Mouse (Mus musculus) inflammation-experienced regulatory T-cells (primary cell): Measurements from ENCODE around the gene Atxn1l. TPM values are rescaled to one million over a fixed set of nuclear protein-coding genes. Genes with fewer than 3 reads are reported as not detected.

Source experiments
- polyA plus RNA-seq, 2 experiments: library from polyadenylated mRNA; unstranded; fragments of 100-300 nt; shearing (Covaris generic); gene quantifications; one replicate each; pipeline ENCODE4 v1.2.1; 2017

The Atxn1l gene
- polyA plus RNA-seq = 1 to 10 TPM; 2.8 to 2.9 TPM

GRCm38 (mm10) chr8:109737237-109738048 lies at the start of gene Atxn1l:
Gene Atxn1l, minus strand, starts transcription at chr8:109737739.

GRCm38 (mm10) chr8:109778280-109778977 lies 40.9 kb upstream of the Atxn1l start, which contains the start of gene Ap1g1:
Gene Ap1g1, plus strand, starts transcription at chr8:109778554.

GRCm38 (mm10) chr8:109705320-109706075 lies 32.0 kb downstream of the Atxn1l start, which contains the start of gene Zfp821:
Gene Zfp821, plus strand, starts transcription at chr8:109705546.

GRCm38 (mm10) chr8:109693146-109693900 lies 44.2 kb downstream of the Atxn1l start, which contains the start of gene Ist1:
Gene Ist1, minus strand, starts transcription at chr8:109693260.

Other genes with a start within 250 kb of the Atxn1l start
- gene Pmfbp1, start 243.7 kb downstream of the Atxn1l start, polyA plus RNA-seq = under 1 TPM; 0.13 to 0.56 TPM
- gene Dhx38, start 171.9 kb downstream of the Atxn1l start, polyA plus RNA-seq = 10 to 100 TPM; 21.3 to 27.7 TPM
- gene Txnl4b, start 171.8 kb downstream of the Atxn1l start, polyA plus RNA-seq = 1 to 10 TPM; 6.0 to 7.4 TPM
- under 1 TPM; 0.13 to 0.80 TPM for gene Hp, start 158.6 kb downstream of the Atxn1l start, polyA plus RNA-seq
- 10 to 100 TPM; 31.8 to 45.1 TPM for gene Dhodh, start 129.1 kb downstream of the Atxn1l start, polyA plus RNA-seq
- gene Pkd1l3, start 123.2 kb downstream of the Atxn1l start, polyA plus RNA-seq = 1 to 10 TPM; 1.0 to 3.0 TPM
- gene Ist1, start 44.5 kb downstream of the Atxn1l start, polyA plus RNA-seq = 100 to 1,000 TPM; 137 to 180 TPM
- gene Zfp821, start 32.2 kb downstream of the Atxn1l start, polyA plus RNA-seq = 10 to 100 TPM in 1 of 2 experiments, 1 to 10 TPM in 1; 8.4 to 16.7 TPM
- 10 to 100 TPM; 45.0 to 46.3 TPM for gene Ap1g1, start 40.8 kb upstream of the Atxn1l start, polyA plus RNA-seq
- gene Phlpp2, start 130.8 kb upstream of the Atxn1l start, polyA plus RNA-seq = under 1 TPM; 0.54 to 0.77 TPM
- 1 to 10 TPM in 1 of 2 experiments, under 1 TPM in 1; 0.20 to 1.8 TPM for gene Marveld3, start 224.5 kb upstream of the Atxn1l start, polyA plus RNA-seq